Mouse (Mus musculus) embryonic facial prominence, embryonic 13.5 days (tissue): ENCODE measurements around the gene Igfbp6. TPM values are rescaled to one million over a fixed set of nuclear protein-coding genes. Genes with fewer than 3 reads are reported as not detected.
A peak's percentile ranks its signal among the peaks of the same experiment; 100 is the strongest.

Experiments used
- ATAC-seq: fragments of 200-750 bp; cut with Nextera tagmentation; 2 replicates; pipeline ENCODE4 v1.8.0; 2017; ENCODE audit warnings: low read depth; ENCODE audit not compliant: insufficient number of reproducible peaks, insufficient read depth, low FRiP score, low TSS enrichment
- H3K27ac ChIP-seq: fragments of 300-500 bp; sonication (generic); 2 replicates; pipeline ENCODE4 v1.5.1; 2015; ENCODE audit warnings: moderate library complexity, mild to moderate bottlenecking, inconsistent platforms
- H3K27me3 ChIP-seq: fragments of 300-500 bp; sonication (generic); 2 replicates; pipeline ENCODE4 v1.6.1; 2015; ENCODE audit warnings: mild to moderate bottlenecking, inconsistent platforms
- H3K36me3 ChIP-seq: fragments of 300-500 bp; sonication (generic); 2 replicates; pipeline ENCODE4 v1.6.1; 2015; ENCODE audit warnings: mild to moderate bottlenecking, inconsistent platforms
- H3K4me1 ChIP-seq: fragments of 300-500 bp; sonication (generic); 2 replicates; pipeline ENCODE4 v1.6.1; 2015; ENCODE audit warnings: inconsistent platforms
- H3K4me2 ChIP-seq: fragments of 300-500 bp; sonication (generic); 2 replicates; pipeline ENCODE4 v1.6.1; 2015; ENCODE audit warnings: moderate library complexity, mild to moderate bottlenecking, inconsistent platforms
- H3K4me3 ChIP-seq: fragments of 300-500 bp; sonication (generic); 2 replicates; pipeline ENCODE4 v1.5.1; 2015; ENCODE audit warnings: mild to moderate bottlenecking, inconsistent platforms
- H3K9ac ChIP-seq: fragments of 300-500 bp; sonication (generic); 2 replicates; pipeline ENCODE4 v1.6.1; 2015; ENCODE audit warnings: mild to moderate bottlenecking, inconsistent platforms
- H3K9me3 ChIP-seq: fragments of 300-500 bp; sonication (generic); 2 replicates; pipeline ENCODE4 v1.6.1; 2016; ENCODE audit warnings: inconsistent platforms
- WGBS: fragments of 180-500 bp; shearing (Covaris S2); methylation state at CpG from one replicate; pipeline ENCODE4 v1.1.7; 2015; ENCODE audit warnings: mixed read lengths; 5-methylcytosine and 5-hydroxymethylcytosine counted together
- polyA plus RNA-seq: library from polyadenylated mRNA; unstranded; fragments of >200 nt; fragmentation: Nextera tagmentation; extraction: Ambion mirVana; gene quantifications from 2 replicates; pipeline ENCODE4 v1.2.1, GENCODE M21; 2015

Igfbp6 gene
- polyA plus RNA-seq, 1 experiment from 2014 or later: 1.1 TPM

GRCm38 (mm10) chr15:102188096-102188495, 43.9 kb downstream of the Igfbp6 start:
- H3K4me1 ChIP-seq: peaks cover 6% of the 10 kb centered on the region
- H3K4me3 ChIP-seq: no peak overlapping the region
- H3K36me3 ChIP-seq: peaks cover 61% of the 10 kb centered on the region
- H3K27ac ChIP-seq: peak overlapping the region; percentile 48; the same call in 1 of the 2 replicates
- no peaks in the 10 kb centered on the region for H3K9me3 ChIP-seq
- 87% methylated on average over 10 of the region's 10 CpGs for WGBS
- no peak overlapping the region for H3K4me2 ChIP-seq
- ATAC-seq: no peak
- H3K9ac ChIP-seq: no peak overlapping the region
- no peaks in the 10 kb centered on the region for H3K27me3 ChIP-seq

GRCm38 (mm10) chr15:102188883-102189282, 44.7 kb downstream of the Igfbp6 start:
- H3K4me3 ChIP-seq: no peak overlapping the region
- H3K9me3 ChIP-seq: no peaks in the 10 kb centered on the region
- H3K27ac ChIP-seq: no peak overlapping the region
- H3K9ac ChIP-seq: no peak overlapping the region
- H3K36me3 ChIP-seq: peaks cover 53% of the 10 kb centered on the region
- no peaks in the 10 kb centered on the region for H3K27me3 ChIP-seq
- 61% methylated on average over 6 of the region's 6 CpGs for WGBS
- no peak overlapping the region for H3K4me2 ChIP-seq
- H3K4me1 ChIP-seq: peaks cover 9% of the 10 kb centered on the region
- ATAC-seq: 0 out of 2 replicates have a peak, but pooled peaks have one; percentile 26

- no peak overlapping the region for H3K4me2 ChIP-seq
- no peaks in the 10 kb centered on the region for H3K27me3 ChIP-seq
- H3K27ac ChIP-seq: no peak overlapping the region
- no peak for ATAC-seq
- no peak overlapping the region for H3K4me3 ChIP-seq
- H3K9me3 ChIP-seq: no peaks in the 10 kb centered on the region
- H3K9ac ChIP-seq: 0 out of 2 replicates have a peak overlapping the region, but pooled peaks have one; percentile 12
- peaks cover 29% of the 10 kb centered on the region for H3K36me3 ChIP-seq
- WGBS: 76% methylated on average over 7 of the region's 7 CpGs
- peaks cover 11% of the 10 kb centered on the region for H3K4me1 ChIP-seq
Observed at GRCm38 (mm10) chr15:102191699-102192098, 47.5 kb downstream of the Igfbp6 start.

GRCm38 (mm10) chr15:102192271-102192812, 48.2 kb downstream of the Igfbp6 start:
- Histone ChIP-seq H3K9me3 (no peaks in the 10 kb centered on the region), H3K27me3 (no peaks in the 10 kb centered on the region), H3K4me1 (peaks cover 11% of the 10 kb centered on the region), H3K9ac (no peak overlapping the region), H3K36me3 (peaks cover 24% of the 10 kb centered on the region), H3K27ac (no peak overlapping the region), H3K4me3 (no peak overlapping the region), H3K4me2 (no peak overlapping the region)
- ATAC-seq: no peak
- WGBS: 67% methylated on average over 7 of the region's 7 CpGs

GRCm38 (mm10) chr15:102192820-102193386, 48.7 kb downstream of the Igfbp6 start:
- Histone ChIP-seq H3K9me3 (no peaks in the 10 kb centered on the region), H3K9ac (no peak overlapping the region), H3K4me1 (peaks cover 11% of the 10 kb centered on the region), H3K4me3 (no peak overlapping the region), H3K27me3 (no peaks in the 10 kb centered on the region), H3K4me2 (no peak overlapping the region), H3K27ac (no peak overlapping the region), H3K36me3 (peaks cover 22% of the 10 kb centered on the region; the same call in 1 of the 2 replicates)
- WGBS: 43% methylated on average over 5 of the region's 5 CpGs
- no peak for ATAC-seq

- Histone ChIP-seq H3K27me3 (no peaks in the 10 kb centered on the region), H3K27ac (0 out of 2 replicates have a peak overlapping the region, but pooled peaks have one; percentile 3), H3K4me1 (peaks cover 11% of the 10 kb centered on the region), H3K4me2 (no peak overlapping the region), H3K4me3 (no peak overlapping the region), H3K9ac (no peak overlapping the region), H3K36me3 (0 out of 2 replicates have a peak, but pooled peaks cover 17% of the 10 kb centered on the region), H3K9me3 (no peaks in the 10 kb centered on the region)
- no peak for ATAC-seq
- 72% methylated on average over 4 of the region's 4 CpGs for WGBS
Observed at GRCm38 (mm10) chr15:102193652-102194051, 49.5 kb downstream of the Igfbp6 start.

GRCm38 (mm10) chr15:102194439-102194838, 50.3 kb downstream of the Igfbp6 start:
- no peak for ATAC-seq

GRCm38 (mm10) chr15:102195373-102195772, 51.2 kb downstream of the Igfbp6 start:
- Histone ChIP-seq H3K9me3 (no peaks in the 10 kb centered on the region), H3K36me3 (peaks cover 24% of the 10 kb centered on the region), H3K4me3 (no peak overlapping the region), H3K27ac (no peak overlapping the region), H3K4me1 (peaks cover 11% of the 10 kb centered on the region), H3K4me2 (no peak overlapping the region), H3K27me3 (no peaks in the 10 kb centered on the region), H3K9ac (no peak overlapping the region)
- 77% methylated on average over 4 of the region's 4 CpGs for WGBS
- ATAC-seq: no peak

More at GRCm38 (mm10) chr15:102194439-102194838, 50.3 kb downstream of the Igfbp6 start:
- no peak overlapping the region for H3K4me3 ChIP-seq
- H3K9me3 ChIP-seq: no peaks in the 10 kb centered on the region
- 85% methylated on average over 4 of the region's 4 CpGs for WGBS
- peaks cover 11% of the 10 kb centered on the region for H3K4me1 ChIP-seq
- H3K4me2 ChIP-seq: no peak overlapping the region
- no peak overlapping the region for H3K27ac ChIP-seq
- no peak overlapping the region for H3K9ac ChIP-seq
- H3K27me3 ChIP-seq: no peaks in the 10 kb centered on the region
- H3K36me3 ChIP-seq: peaks cover 24% of the 10 kb centered on the region

- no peak overlapping the region for H3K4me3 ChIP-seq
- no peaks in the 10 kb centered on the region for H3K27me3 ChIP-seq
- no peak for ATAC-seq
- H3K36me3 ChIP-seq: peaks cover 26% of the 10 kb centered on the region
- no peak overlapping the region for H3K4me2 ChIP-seq
- H3K9me3 ChIP-seq: no peaks in the 10 kb centered on the region
- no peak overlapping the region for H3K9ac ChIP-seq
- 70% methylated on average over 4 of the region's 4 CpGs for WGBS
- peaks cover 10% of the 10 kb centered on the region for H3K4me1 ChIP-seq
- no peak overlapping the region for H3K27ac ChIP-seq
Observed at GRCm38 (mm10) chr15:102198841-102199240, 54.7 kb downstream of the Igfbp6 start.

Other genes with a start within 250 kb of the Igfbp6 start
- 2.2 and 2.4 TPM in 2 replicates for gene Krt4, start 219.6 kb upstream of the Igfbp6 start, polyA plus RNA-seq
- gene Krt79, start 204.0 kb upstream of the Igfbp6 start, polyA plus RNA-seq: 16.1 and 16.5 TPM in 2 replicates
- 0.22 and 0.35 TPM in 2 replicates for gene Krt78, start 190.1 kb upstream of the Igfbp6 start, polyA plus RNA-seq
- gene Krt8, start 139.9 kb upstream of the Igfbp6 start, polyA plus RNA-seq: 38.6 and 86.0 TPM in 2 replicates
- 36.0 and 58.9 TPM in 2 replicates for gene Krt18, start 116.2 kb upstream of the Igfbp6 start, polyA plus RNA-seq
- 120 and 129 TPM in 2 replicates for gene Eif4b, start 70.6 kb upstream of the Igfbp6 start, polyA plus RNA-seq
- gene Tns2, start 43.9 kb upstream of the Igfbp6 start, polyA plus RNA-seq: 40.1 and 49.3 TPM in 2 replicates
- 20.4 and 21.6 TPM in 2 replicates for gene Spryd3, start 8.1 kb upstream of the Igfbp6 start, polyA plus RNA-seq
- 0.88 TPM in 1 of 2 replicates, not detected in the other for gene Soat2, start 6.2 kb downstream of the Igfbp6 start, polyA plus RNA-seq
- gene Zfp740, start 58.9 kb downstream of the Igfbp6 start, polyA plus RNA-seq: 82.4 and 86.3 TPM in 2 replicates
- 89.6 and 102 TPM in 2 replicates for gene Csad, start 60.4 kb downstream of the Igfbp6 start, polyA plus RNA-seq
- gene Itgb7, start 87.6 kb downstream of the Igfbp6 start, polyA plus RNA-seq: 3.0 and 3.3 TPM in 2 replicates
- 135 and 143 TPM in 2 replicates for gene Rarg, start 113.2 kb downstream of the Igfbp6 start, polyA plus RNA-seq
- gene Gm9918, start 126.2 kb downstream of the Igfbp6 start, polyA plus RNA-seq: 1.9 and 2.3 TPM in 2 replicates
- 60.3 and 67.3 TPM in 2 replicates for gene Mfsd5, start 135.1 kb downstream of the Igfbp6 start, polyA plus RNA-seq
- 25.3 and 26.4 TPM in 2 replicates for gene Espl1, start 151.9 kb downstream of the Igfbp6 start, polyA plus RNA-seq
- 458 and 502 TPM in 2 replicates for gene Pfdn5, start 181.8 kb downstream of the Igfbp6 start, polyA plus RNA-seq
- gene Myg1, start 187.3 kb downstream of the Igfbp6 start, polyA plus RNA-seq: 109 TPM in 2 replicates
- gene Aaas, start 206.4 kb downstream of the Igfbp6 start, polyA plus RNA-seq: 72.9 and 80.6 TPM in 2 replicates
- 24.1 and 32.7 TPM in 2 replicates for gene Sp7, start 222.8 kb downstream of the Igfbp6 start, polyA plus RNA-seq